Mouse (Mus musculus) cerebellum, postnatal 4 days (tissue): Measurements from ENCODE around the gene B020011L13Rik.
"Not testable (repeated sequence)": the region's sequence is repeated elsewhere in the genome, so short reads cannot be mapped to it uniquely, and the experiment has no call there.

ENCODE experiments used
- DNase-seq, 2 experiments: peaks; one replicate each; pipeline ENCODE4 v3.0.0; 2022; ENCODE audit warnings: low spot score in 2 of 2, mixed read lengths in 1 of 2

The B020011L13Rik gene

DNA sequence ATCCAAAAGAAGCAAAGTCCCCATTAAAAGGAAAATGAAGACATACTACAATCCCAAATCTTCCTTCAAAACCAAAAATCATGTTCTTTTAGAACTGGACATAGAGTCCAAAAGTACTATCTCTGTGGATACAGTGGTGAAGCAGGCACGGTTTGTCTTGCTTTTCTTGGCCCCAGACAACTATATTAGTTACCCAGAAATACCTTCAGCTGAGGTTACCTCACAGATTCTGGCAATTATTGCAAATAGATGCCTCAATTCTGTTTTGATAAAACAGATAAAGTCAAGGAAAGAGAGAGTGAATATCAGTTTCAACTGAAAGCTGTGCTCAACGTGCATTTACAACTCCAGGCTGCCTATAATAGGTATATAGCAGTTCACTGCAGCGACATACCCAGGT is at the start of gene B020011L13Rik:
Gene B020011L13Rik (plus strand): TSS at position 301 of the 400 bp plus-strand sequence.
- DNase-seq = not testable (repeated sequence)

DNA sequence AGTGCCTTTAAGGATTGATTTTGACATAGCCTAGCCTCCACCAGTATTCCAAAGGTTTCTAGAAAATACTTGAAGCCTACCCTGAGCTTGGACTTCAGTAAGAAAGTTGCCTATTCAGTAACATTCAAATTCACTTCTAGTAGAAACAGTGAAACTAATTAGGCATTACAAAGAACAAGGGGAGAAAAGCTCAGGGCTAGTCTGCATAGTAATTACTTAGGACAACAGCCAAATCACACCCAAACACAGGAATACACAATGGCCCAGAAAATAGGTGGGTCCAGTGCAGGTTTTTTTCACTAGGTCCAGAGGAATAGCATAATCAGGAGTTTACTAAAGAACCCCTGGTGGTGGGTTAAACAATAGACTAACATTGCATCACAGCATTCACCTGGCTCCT is 35.3 kb downstream of the B020011L13Rik start:
- DNase-seq = not testable (repeated sequence)

DNA sequence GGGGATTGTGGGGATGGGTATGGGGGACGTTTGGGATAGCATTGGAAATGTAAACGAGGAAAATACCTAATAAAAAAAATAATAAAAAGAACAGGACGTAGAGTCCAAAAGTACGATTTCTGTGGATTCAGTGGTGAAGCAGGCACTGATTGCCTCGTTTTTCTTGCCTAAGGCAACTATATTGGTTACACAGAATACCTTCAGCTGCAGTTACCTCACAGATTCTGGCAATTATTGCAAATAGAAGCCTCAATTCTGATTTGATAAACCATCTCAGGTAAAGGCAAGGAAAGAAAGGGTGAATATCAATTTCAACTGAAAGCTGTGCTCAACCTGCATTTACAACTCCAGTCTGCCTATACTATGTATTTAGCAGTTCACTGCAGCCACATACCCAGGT is 48.8 kb downstream of the B020011L13Rik start, which contains the start of gene Gm28360:
Gene Gm28360 (plus strand): TSS at position 301 of the 400 bp plus-strand sequence.
- not testable (repeated sequence) for DNase-seq

DNA sequence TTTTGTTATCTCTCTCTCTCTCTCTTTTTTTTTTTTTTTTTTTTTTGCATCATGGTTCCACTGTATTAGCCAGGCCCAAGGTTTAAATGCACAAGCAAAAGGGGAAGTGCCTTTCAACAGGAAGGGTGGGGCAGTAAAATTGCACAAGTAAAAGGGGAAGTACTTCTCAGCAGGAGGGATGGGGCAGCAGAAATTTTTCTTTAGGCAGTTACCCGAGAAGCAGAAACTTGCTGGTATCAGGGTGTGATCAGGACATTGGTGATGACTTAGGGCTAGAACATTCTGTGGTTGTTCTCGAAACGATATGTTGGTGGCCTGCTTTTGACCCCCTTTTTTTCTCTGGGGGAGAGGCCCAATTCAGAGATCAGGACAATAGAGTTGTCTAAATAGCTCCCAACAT is 70.8 kb downstream of the B020011L13Rik start:
- not testable (repeated sequence) for DNase-seq
